Mouse (Mus musculus) spleen, postnatal 36 days (tissue): ENCODE measurements around the gene Eme2.

ENCODE experiments used
- DNase-seq, 2 experiments: peaks; one replicate each; pipeline ENCODE4 v3.0.0; 2022; ENCODE audit warnings: low spot score in 2 of 2, mixed read lengths in 1 of 2

The Eme2 gene

DNA sequence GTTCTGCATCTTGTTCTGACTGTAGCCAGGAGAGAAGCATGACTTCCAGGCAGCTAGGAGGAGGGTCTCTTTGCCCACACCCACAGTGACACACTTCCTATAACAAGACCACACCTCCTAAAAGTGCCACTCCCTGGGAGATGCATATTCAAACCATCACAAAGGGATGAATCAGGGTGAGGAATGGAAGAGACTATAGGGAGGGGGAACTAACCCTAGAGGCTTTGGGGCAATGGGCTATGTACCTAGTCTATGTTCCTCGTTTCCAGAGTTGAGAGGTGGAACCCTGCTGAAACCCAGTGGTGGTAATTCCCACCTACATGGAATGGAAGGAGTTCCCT is 20.5 kb downstream of the Eme2 start:
- DNase-seq = no peak

- DNase-seq = no peak
These were observed 21.0 kb downstream of the Eme2 start for GRCm38 (mm10) chr17:24873695-24874404.

DNA sequence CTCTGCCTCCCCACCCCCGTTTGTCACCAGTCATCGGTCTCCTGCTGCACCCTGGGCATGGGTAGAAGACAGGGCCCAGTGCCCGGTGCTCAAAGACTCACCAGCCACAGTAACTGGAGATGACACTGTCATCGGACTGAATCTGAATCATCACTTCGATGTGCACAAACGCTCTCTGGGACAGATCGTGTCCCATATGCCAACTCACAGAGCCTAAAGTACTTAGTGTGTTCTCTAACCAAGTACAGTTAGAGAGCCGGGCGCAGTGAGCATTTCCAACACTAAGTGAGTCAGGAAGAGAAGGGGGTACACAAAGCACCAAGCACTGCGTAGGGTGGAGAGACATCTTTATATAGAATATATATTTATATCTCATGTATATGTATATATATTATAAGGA is 27.0 kb downstream of the Eme2 start:
- DNase-seq = no peak

DNA sequence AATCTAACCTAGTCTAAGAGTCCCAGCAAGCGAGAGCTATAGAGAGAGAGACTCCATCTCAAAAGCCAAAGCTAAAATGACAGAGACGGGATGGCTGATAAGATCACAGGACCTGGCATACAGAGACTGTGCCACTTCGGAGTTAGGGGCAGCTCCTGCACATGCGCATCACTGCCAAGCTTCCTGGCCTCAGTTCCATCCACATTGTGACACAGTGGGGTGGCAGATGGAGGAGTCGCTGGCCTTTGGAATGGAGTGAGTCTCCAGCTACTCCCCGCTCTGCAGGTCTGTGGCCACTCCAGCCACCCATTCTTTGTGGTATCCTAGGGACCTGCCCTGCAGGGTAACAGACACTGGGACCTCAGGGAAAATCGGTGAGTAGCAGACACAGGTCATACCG is 29.1 kb downstream of the Eme2 start, which contains the start of gene Igfals:
TSS of gene Igfals (plus strand) at position 222 of the 400 bp plus-strand sequence.
- DNase-seq = no peak

- no peak for DNase-seq
These were observed 33.1 kb downstream of the Eme2 start for GRCm38 (mm10) chr17:24861785-24862184.

- DNase-seq = peak; percentile 51 to 64
These were observed 34.8 kb downstream of the Eme2 start for GRCm38 (mm10) chr17:24860076-24860475.

DNA sequence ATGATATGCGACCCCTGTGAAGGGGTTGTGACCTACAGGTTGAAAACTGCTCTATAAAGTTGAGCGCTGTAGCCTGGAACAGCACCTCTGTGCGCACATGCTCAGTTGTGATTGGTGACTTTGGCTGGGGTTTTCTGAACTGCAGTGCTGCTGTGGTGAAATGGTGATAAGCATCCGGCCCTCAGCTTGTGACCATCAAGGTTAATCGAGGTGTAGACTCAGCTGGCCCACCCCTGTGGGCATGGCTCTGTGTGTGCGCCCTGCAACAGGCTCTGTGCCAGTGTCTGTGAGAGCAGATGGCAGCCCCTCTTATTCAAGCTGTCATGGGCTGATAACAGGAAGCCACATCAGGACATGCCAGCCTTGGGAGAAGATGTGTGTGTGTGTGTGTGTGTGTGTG is 35.9 kb downstream of the Eme2 start:
- DNase-seq = peak; percentile 72 to 84

DNA sequence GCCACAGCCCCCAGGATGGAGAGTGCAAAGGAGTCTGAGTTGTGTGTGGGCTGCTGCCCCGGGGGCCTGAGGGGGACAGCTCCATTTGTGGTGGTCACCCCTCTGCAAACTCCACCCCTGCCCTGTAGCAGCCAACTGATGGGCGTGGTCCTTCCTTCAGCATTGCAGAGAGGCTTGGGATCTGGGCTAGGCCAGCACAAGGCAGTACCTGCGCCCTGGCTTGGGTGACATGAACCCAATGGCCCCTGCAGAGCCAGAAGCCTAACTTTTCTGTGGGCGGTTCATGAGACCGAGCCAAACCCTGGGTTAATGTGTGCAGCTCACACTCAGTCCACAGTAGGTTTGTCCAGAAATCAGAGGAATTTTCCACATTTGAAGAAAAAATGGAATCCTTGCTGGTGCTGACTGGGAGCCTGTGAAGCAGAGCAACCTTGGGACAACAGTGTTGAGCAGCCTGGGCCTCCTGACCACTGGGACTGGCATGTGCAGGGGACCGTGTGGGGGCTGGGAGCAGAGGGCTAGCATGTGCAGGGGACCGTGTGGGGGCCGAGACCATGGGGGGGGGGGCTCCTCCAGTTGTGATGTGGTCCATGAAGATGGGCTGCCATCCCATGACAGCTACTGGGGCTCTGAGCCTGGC is 36.9 kb downstream of the Eme2 start:
- DNase-seq = peak in 1 of 2 experiments; percentile 54

DNA sequence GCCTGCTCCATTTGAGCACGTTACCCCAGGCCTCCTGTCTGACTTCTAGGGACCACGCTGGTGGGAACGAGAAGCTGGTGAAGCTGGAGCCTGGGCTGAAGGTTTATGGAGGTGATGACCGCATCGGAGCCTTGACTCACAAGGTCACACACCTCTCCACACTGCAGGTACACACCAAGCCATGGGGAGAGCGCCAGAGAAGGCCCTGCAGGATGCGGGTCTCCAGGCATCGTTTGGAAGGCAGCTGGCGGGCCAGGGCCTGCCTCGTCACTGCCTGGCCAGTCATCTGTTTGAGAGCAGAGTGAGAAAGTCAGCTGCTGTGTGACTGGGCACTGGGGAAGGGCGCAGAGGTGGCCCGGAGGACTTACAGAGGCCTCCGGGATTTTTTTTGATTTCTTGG is 38.3 kb downstream of the Eme2 start:
- no peak for DNase-seq

GRCm38 (mm10) chr17:24855838-24856464 is 38.9 kb downstream of the Eme2 start:
- DNase-seq = no peak

GRCm38 (mm10) chr17:24851381-24852125 is 43.3 kb downstream of the Eme2 start:
- no peak for DNase-seq

DNA sequence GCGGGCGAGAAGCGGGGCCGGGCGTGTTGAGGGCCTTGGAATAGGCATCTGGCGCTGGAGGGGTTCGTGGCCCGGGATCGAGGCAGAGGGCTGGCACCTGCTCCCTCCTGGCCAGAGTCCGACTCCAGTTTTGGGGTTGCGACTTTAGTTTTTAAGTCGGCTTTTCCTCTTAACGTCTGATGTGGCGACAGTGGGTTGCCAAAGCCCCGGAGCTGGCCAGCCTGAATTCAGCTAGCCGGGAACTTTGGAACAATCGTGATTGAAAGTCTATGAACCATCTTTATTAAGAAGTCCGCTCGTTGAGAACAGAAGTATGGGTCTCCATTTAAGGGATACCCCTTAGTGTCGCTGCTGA is 44.1 kb downstream of the Eme2 start:
- DNase-seq = no peak

- peak; percentile 96 to 98 for DNase-seq
These were observed 44.7 kb downstream of the Eme2 start, which contains the start of gene Fahd1 for GRCm38 (mm10) chr17:24850065-24850772. TSS of gene Fahd1 (minus strand) at chr17:24850364.

GRCm38 (mm10) chr17:24849733-24850064 is 45.2 kb downstream of the Eme2 start:
- no peak for DNase-seq

DNA sequence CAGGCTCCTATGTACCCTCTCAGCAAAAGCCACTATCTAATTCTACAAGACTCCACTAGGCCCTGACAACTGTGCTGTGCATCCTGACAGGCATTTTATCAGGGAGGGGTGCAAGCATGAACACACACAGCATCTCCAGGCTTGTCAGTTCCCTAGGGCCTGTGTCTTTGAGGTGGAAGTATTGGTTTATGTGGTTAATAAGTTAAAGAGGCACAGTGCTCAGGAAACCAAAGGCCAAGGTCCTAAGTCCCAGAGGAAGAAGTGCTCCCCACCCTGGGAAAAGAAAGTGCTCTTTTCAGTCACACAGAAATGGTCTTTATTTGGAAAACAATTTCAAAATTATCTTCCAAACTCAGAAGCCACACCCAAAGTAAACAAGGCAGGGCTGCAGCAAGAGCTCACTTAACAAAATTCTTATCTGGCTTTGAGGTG is 46.3 kb downstream of the Eme2 start:
- peak; percentile 29 to 48 for DNase-seq

GRCm38 (mm10) chr17:24847386-24847785 is 47.5 kb downstream of the Eme2 start:
- DNase-seq = no peak

GRCm38 (mm10) chr17:24844525-24844924 is 50.4 kb downstream of the Eme2 start:
- DNase-seq = no peak

- no peak for DNase-seq
These were observed 52.3 kb downstream of the Eme2 start for GRCm38 (mm10) chr17:24842631-24843030.

- peak in 1 of 2 experiments; percentile 37 for DNase-seq
These were observed 53.8 kb downstream of the Eme2 start for GRCm38 (mm10) chr17:24841133-24841532.

DNA sequence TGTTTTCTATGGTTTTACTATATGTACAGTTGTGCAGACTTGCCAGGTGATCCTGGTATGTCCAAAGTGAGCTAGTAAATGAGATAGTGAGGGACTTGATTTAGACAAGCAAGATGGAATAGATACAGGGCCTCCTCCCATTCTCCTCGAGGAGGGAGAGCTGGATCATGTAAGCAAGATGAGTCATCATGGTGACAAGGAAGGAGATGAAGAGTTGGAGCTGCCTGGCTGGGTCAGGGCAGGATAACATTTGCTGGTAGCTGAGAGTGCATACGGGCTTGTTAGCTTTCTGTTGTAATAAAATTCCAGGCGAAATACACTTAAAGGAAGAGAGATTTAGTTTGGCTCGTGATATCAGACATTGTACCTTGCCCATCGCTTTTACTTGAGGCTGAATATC is 54.5 kb downstream of the Eme2 start:
- no peak for DNase-seq

DNA sequence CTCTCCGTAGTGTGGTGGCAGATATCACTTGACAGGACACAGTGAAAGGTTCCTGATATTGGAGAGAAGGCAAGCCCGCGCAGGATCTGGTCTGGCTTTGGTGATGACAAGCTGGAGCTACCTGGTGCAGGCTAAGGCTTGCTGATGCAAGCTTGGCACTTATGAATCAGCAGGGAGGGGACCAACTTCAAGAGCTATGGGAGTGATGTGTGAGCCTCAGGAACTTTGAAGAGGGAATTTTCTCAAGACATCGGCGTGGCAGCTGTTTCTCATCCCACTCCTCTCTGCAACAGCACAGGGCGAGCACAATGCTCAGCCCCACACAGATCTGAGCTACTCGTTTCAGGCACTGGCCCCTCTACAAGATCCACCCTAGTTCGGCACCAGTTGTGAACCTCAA is 55.0 kb downstream of the Eme2 start, which contains the start of gene Hagh:
TSS of gene Hagh (plus strand) at position 302 of the 400 bp plus-strand sequence.
- no peak for DNase-seq
